ENCODE assay signal across 9 mouse cellular contexts in the genomic region with DNA sequence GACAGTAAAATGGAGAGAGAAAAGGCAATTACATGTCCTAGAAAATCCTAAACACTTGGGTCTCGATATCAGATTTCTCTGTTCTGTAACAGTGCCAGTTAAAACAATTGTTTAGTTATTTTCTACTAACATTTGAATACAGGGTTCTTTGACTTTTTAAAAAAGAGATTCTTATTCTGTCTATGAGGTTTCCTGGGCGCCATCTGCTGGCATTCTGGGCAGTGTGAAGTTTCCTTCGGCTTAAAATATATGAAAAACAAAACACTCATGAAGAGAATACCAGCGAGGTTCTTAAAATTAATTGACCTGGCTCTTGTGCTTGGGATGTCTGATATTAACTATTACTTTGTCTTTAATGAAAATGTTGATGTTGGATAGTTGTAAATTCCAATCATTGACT. TPM values are rescaled to one million over a fixed set of nuclear protein-coding genes. Genes with fewer than 3 reads are reported as not detected.
DNase-seq lines count a peak whose midpoint lies in the region; ATAC-seq and TF ChIP-seq lines count a peak whose summit lies in the region.
"Had no signal": no experiment of that assay in that cellular context is flagged by ENCODE, and none has a peak within 500 bp of the region (broad histone marks: within the 10 kb centered on the region; RNA-seq: fewer than 3 reads in every experiment).

No protein-coding gene starts in this region.

- peak; percentile 29 for DNase-seq in gastrocnemius, postnatal 14 days
- DNase-seq in gastrocnemius, postnatal 25 days, result no peak
- DNase-seq in lung, postnatal 10 days, result peak; percentile 30
- DNase-seq in lung, adult 2 months, result no peak
- DNase-seq in cerebellum, postnatal 10 days, result peak; percentile 58
- peak; percentile 52 for DNase-seq in lung, postnatal 36 days

- 34% methylated on average over 4 of the region's 4 CpGs for WGBS in lung, adult 2 months

- no peak for ATAC-seq in activated CD4-positive, CD25-positive, alpha-beta regulatory T cell, adult 4 months

- no peak for TF ChIP-seq CTCF in lung, adult 2 months (IDR thresholded peaks at IDR 0.05; ENCODE audit: insufficient read depth, low read length)

- no peak for TF ChIP-seq POLR2A in lung, adult 2 months (IDR thresholded peaks at IDR 0.05; ENCODE audit: borderline replicate concordance, extremely low read depth, low read depth, low read length)

- no peak overlapping the region for H3K4me3 ChIP-seq in lung, adult 2 months (replicated peaks; ENCODE audit: extremely low read depth, low read depth, low read length)
- H3K4me3 ChIP-seq: heart, embryonic 13.5 days had no signal

- intact Hi-C loops in gastrocnemius, postnatal 14 days (cut with DNase I; ENCODE audit: low total_unique reads), result loop anchor here (10.0 kb wide), 1 partner anchor 402 kb away; no protein-coding TSS in a partner anchor

- H3K4me1 ChIP-seq in lung, adult 2 months (ENCODE audit: control insufficient read depth, insufficient read depth, low read length), result 0 out of 2 replicates have a peak, but pooled peaks cover 3% of the 10 kb centered on the region

RNA-seq across cellular contexts. Expression of a gene that starts 1.4 kb away (rescaled TPM):
- 10 to 100 TPM; 16.9 to 26.8 TPM for total RNA-seq in gastrocnemius, postnatal 14 days (2021)
- total RNA-seq in gastrocnemius, postnatal 25 days (2021), result 10 to 100 TPM; 24.6 to 27.4 TPM
- polyA plus RNA-seq in lung, adult 2 months (2012; rRNA removed), result not detected in 2 replicates
- 10 to 100 TPM in 1 of 2 experiments, not detected in 1; 26.6 TPM for polyA plus RNA-seq in activated CD4-positive, CD25-positive, alpha-beta regulatory T cell, adult 4 months (2017; shearing (Covaris generic))
- polyA plus RNA-seq: small intestine, adult 2 months had no signal

RNA-seq across cellular contexts. Expression of a gene that starts 4.2 kb away (rescaled TPM):
- 1 to 10 TPM; 2.4 to 2.7 TPM for total RNA-seq in gastrocnemius, postnatal 14 days (2021)
- total RNA-seq in gastrocnemius, postnatal 25 days (2021), result 1 to 10 TPM; 2.5 to 3.0 TPM
- 0.38 and 0.70 TPM in 2 replicates for polyA plus RNA-seq in lung, adult 2 months (2012; rRNA removed)
- polyA plus RNA-seq in activated CD4-positive, CD25-positive, alpha-beta regulatory T cell, adult 4 months (2017; shearing (Covaris generic)), result 1 to 10 TPM; 4.4 to 5.0 TPM

RNA-seq across cellular contexts. Expression of a gene that starts 4.3 kb away (rescaled TPM):
- total RNA-seq in gastrocnemius, postnatal 14 days (2021), result 10 to 100 TPM; 13.3 to 15.9 TPM
- 10 to 100 TPM; 17.8 to 24.1 TPM for total RNA-seq in gastrocnemius, postnatal 25 days (2021)
- polyA plus RNA-seq in lung, adult 2 months (2012; rRNA removed), result 2.6 and 5.3 TPM in 2 replicates
- polyA plus RNA-seq in activated CD4-positive, CD25-positive, alpha-beta regulatory T cell, adult 4 months (2017; shearing (Covaris generic)), result 10 to 100 TPM; 13.5 to 15.4 TPM

RNA-seq across cellular contexts. Expression of a gene that starts 4.3 kb away (rescaled TPM):
- 10 to 100 TPM; 16.2 to 23.4 TPM for total RNA-seq in gastrocnemius, postnatal 14 days (2021)
- total RNA-seq in gastrocnemius, postnatal 25 days (2021), result 10 to 100 TPM; 21.6 to 28.7 TPM
- 3.6 and 4.7 TPM in 2 replicates for polyA plus RNA-seq in lung, adult 2 months (2012; rRNA removed)
- polyA plus RNA-seq in activated CD4-positive, CD25-positive, alpha-beta regulatory T cell, adult 4 months (2017; shearing (Covaris generic)), result 10 to 100 TPM; 16.7 to 19.8 TPM

Comparison
In these comparisons a context has a peak if more than half of its experiments do, and no peak if none do; other contexts are left out.
1. DNase-seq: peak in gastrocnemius, postnatal 14 days (single experiment), lung, postnatal 10 days (single experiment), cerebellum, postnatal 10 days (2 of 2) and lung, postnatal 36 days (single experiment); none in gastrocnemius, postnatal 25 days (single experiment) and lung, adult 2 months (single experiment).